Mouse (Mus musculus): Measurements from ENCODE around the gene Mbd4. TPM values are rescaled to one million over a fixed set of nuclear protein-coding genes. Genes with fewer than 3 reads are reported as not detected.

Mbd4 gene
- polyA plus RNA-seq, 1 experiment, result 1.6 TPM

DNA sequence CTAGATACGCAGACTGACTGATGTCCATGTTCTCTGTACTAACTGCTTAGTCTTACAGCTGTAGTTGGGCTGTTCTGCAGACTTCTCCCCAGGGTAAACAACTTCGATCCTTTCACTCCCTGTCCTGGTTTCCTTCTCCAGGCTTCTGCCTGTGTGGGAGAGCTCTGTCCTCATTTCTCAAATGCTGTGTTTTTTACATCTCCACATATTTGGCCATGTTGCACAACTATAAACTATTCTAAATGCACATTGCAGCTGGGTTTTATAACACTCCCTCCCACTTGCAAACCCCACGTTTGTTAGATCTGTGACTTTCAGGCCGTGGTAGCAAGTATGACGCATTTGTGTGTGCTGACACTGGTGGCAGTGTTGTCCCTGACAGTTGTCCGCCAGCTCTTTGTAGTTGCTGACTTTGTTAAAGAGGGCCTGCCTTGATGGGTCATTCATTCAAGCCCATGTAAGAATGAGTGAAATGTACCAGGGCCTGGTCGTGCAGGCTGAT, 10.2 kb upstream of the Mbd4 start:
- no peak overlapping the region for H3K4me3 ChIP-seq (ENCODE audit: insufficient read depth, low read depth, low read length)
- H3K27me3 ChIP-seq (replicated peaks; ENCODE audit: control insufficient read depth, insufficient read depth, low read length), result no peaks in the 10 kb centered on the region
- no peak for TF ChIP-seq POLR2A (IDR thresholded peaks at IDR 0.05; ENCODE audit: low read depth, low read length)
- TF ChIP-seq CTCF (conservative IDR thresholded peaks at IDR 0.05; ENCODE audit: insufficient read depth, insufficient read length, low read depth, low read length), result no peak
- H3K27ac ChIP-seq (ENCODE audit: insufficient read depth, low read depth, low read length), result no peak overlapping the region
- no peak for DNase-seq
- 66% methylated on average over 7 of the region's 7 CpGs for WGBS
- peaks cover 13% of the 10 kb centered on the region for H3K4me1 ChIP-seq (ENCODE audit: control insufficient read depth, insufficient read depth, low read length)
- peaks cover 2% of the 10 kb centered on the region; the same call in 1 of the 2 replicates for H3K36me3 ChIP-seq (ENCODE audit: control insufficient read depth, insufficient read depth, low read length)

DNA sequence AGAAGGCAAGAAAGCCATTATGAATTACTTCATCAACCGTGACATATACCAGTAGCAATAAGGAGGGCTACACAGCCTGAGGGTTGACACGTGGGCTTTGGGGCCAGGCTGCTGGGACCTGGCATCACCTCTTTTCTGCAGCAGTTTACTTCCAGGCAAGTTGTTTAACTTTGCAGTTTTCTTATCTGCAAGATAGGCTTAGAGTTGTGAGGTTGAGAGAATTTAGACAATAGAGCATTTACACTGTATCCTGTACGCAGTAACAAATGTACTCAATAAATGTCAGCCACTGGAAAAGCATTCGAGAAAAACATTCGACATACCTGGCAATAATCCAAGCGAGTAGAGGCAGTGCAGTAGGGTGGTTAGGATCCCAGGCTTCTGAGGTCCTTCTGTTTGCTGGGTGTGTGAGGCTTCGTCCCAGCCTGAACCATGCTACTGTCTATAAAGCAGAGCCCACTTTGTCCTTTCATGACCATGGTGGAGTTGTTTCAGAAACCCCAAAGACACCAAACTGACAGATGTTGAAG, 6.9 kb upstream of the Mbd4 start:
- H3K27ac ChIP-seq (ENCODE audit: insufficient read depth, low read depth, low read length), result 0 out of 2 replicates have a peak overlapping the region, but pooled peaks have one; percentile 16
- H3K4me1 ChIP-seq (ENCODE audit: control insufficient read depth, insufficient read depth, low read length), result peaks cover 35% of the 10 kb centered on the region
- H3K27me3 ChIP-seq (replicated peaks; ENCODE audit: control insufficient read depth, insufficient read depth, low read length), result no peaks in the 10 kb centered on the region
- peaks cover 2% of the 10 kb centered on the region; the same call in 1 of the 2 replicates for H3K36me3 ChIP-seq (ENCODE audit: control insufficient read depth, insufficient read depth, low read length)
- DNase-seq, result no peak
- TF ChIP-seq CTCF (conservative IDR thresholded peaks at IDR 0.05; ENCODE audit: insufficient read depth, insufficient read length, low read depth, low read length), result no peak
- no peak for TF ChIP-seq POLR2A (IDR thresholded peaks at IDR 0.05; ENCODE audit: low read depth, low read length)
- H3K4me3 ChIP-seq (ENCODE audit: insufficient read depth, low read depth, low read length), result no peak overlapping the region
- WGBS, result 49% methylated on average over 7 of the region's 7 CpGs

DNA sequence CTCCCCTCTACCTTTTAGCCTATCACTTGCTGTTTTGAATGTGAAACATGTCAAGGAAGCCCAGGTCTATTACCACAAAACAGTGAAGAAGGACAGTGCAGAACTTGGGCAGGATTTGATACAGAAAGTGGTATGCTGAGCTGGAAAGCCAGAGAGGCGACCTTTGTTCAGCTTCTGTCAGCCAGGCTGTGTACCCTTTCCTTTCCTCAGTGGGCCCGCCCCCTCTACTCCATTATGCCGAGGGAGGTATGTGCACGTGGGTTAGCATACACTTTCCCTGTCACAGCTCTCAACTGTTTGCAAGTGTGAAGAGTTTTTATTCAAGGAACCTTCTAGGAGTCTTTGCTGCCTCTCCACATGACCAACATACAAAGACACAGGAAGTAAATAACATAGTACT, 6.1 kb upstream of the Mbd4 start:
- Histone ChIP-seq H3K4me3 (ENCODE audit: insufficient read depth, low read depth, low read length) (no peak overlapping the region), H3K36me3 (ENCODE audit: control insufficient read depth, insufficient read depth, low read length) (peaks cover 2% of the 10 kb centered on the region; the same call in 1 of the 2 replicates), H3K27me3 (replicated peaks; ENCODE audit: control insufficient read depth, insufficient read depth, low read length) (no peaks in the 10 kb centered on the region), H3K4me1 (ENCODE audit: control insufficient read depth, insufficient read depth, low read length) (peaks cover 37% of the 10 kb centered on the region), H3K27ac (ENCODE audit: insufficient read depth, low read depth, low read length) (peak overlapping the region; percentile 78)
- peak; percentile 72 for DNase-seq
- no peak for TF ChIP-seq POLR2A (IDR thresholded peaks at IDR 0.05; ENCODE audit: low read depth, low read length)
- TF ChIP-seq CTCF (conservative IDR thresholded peaks at IDR 0.05; ENCODE audit: insufficient read depth, insufficient read length, low read depth, low read length), result no peak
- 31% methylated on average over 4 of the region's 4 CpGs for WGBS

DNA sequence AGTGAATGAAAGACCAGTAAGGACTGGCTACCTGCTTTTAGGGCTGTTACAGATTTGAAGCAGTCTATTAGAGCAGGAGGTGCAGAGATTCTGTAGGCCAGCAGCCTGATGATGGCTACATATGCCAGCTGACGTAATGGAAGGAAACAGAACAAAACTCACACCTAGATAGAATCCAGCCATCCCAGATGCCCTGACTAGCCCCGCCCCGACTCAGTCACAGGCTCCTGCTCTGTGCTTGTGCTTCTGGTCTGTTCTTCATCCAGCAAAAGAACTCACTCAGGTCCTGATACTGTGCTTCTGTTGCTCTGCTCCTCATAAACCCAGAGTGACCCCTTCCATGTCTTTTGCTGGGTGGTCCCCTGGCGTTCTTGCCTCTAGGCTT, 3.2 kb upstream of the Mbd4 start:
- no peak for TF ChIP-seq POLR2A (IDR thresholded peaks at IDR 0.05; ENCODE audit: low read depth, low read length)
- no peak for TF ChIP-seq CTCF (conservative IDR thresholded peaks at IDR 0.05; ENCODE audit: insufficient read depth, insufficient read length, low read depth, low read length)
- H3K4me1 ChIP-seq (ENCODE audit: control insufficient read depth, insufficient read depth, low read length), result peaks cover 35% of the 10 kb centered on the region
- no peaks in the 10 kb centered on the region for H3K27me3 ChIP-seq (replicated peaks; ENCODE audit: control insufficient read depth, insufficient read depth, low read length)
- peak; percentile 58 for DNase-seq
- 52% methylated on average over 4 of the region's 4 CpGs for WGBS
- H3K4me3 ChIP-seq (ENCODE audit: insufficient read depth, low read depth, low read length), result no peak overlapping the region
- no peaks in the 10 kb centered on the region for H3K36me3 ChIP-seq (ENCODE audit: control insufficient read depth, insufficient read depth, low read length)
- H3K27ac ChIP-seq (ENCODE audit: insufficient read depth, low read depth, low read length), result peak overlapping the region; percentile 98

DNA sequence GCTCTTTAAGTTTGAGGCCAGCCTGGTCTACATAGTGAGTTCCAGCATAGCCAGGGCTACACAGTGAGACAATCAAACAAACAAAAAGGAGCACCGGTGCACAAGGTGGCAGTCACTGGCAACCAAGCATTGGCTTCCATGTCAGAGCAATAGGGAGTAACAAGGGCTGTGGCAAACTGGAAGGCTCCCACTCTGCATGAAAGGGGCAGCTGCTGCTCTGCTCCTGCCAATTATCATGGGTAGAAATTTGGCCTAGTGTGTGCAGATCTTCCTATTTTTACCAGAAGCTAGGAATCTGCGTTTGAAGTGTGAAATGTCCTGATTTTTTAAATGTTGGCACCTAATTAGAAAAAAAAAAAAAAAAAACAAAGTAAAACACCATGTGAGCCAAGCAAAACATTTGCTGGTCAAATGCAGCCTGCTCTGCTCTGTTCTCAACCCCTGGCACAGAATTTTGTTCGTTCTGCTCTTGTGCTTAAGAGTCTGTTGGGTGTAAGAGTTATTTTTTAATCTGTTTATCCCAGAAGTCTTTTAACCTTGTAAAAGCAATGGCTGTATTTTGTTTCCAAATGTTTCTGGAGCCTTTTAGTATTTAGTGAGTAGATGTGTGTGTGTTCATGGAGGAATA, 2.7 kb upstream of the Mbd4 start:
- no peak overlapping the region for H3K4me3 ChIP-seq (ENCODE audit: insufficient read depth, low read depth, low read length)
- H3K27ac ChIP-seq (ENCODE audit: insufficient read depth, low read depth, low read length), result peak overlapping the region; percentile 98
- TF ChIP-seq POLR2A (IDR thresholded peaks at IDR 0.05; ENCODE audit: low read depth, low read length) (no peak), CTCF (conservative IDR thresholded peaks at IDR 0.05; ENCODE audit: insufficient read depth, insufficient read length, low read depth, low read length) (no peak)
- peaks cover 35% of the 10 kb centered on the region for H3K4me1 ChIP-seq (ENCODE audit: control insufficient read depth, insufficient read depth, low read length)
- H3K27me3 ChIP-seq (replicated peaks; ENCODE audit: control insufficient read depth, insufficient read depth, low read length), result no peaks in the 10 kb centered on the region
- no peaks in the 10 kb centered on the region for H3K36me3 ChIP-seq (ENCODE audit: control insufficient read depth, insufficient read depth, low read length)
- 35% methylated on average over 3 of the region's 3 CpGs for WGBS
- peak; percentile 80 for DNase-seq

DNA sequence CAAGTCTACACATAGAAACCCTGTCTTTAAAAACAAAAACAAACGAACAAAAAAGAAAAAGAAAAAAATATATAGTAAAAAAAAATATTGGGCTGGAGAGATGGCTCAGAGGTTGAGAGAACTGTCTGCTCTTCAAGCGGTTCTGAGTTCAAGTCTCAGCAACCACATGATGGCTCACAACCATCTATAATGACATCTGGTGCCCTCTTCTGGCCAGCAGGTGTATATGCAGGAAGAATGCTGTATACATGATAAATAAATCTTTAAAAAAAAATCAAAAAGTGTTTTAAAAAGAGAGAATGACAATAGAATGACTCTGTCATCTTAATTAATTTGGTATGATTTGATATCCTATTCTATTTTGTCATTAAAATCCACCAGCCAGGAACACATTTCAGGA, 1.3 kb upstream of the Mbd4 start:
- no peak for DNase-seq
- WGBS, result 76% methylated on average over 2 of the region's 2 CpGs
- peaks cover 34% of the 10 kb centered on the region for H3K4me1 ChIP-seq (ENCODE audit: control insufficient read depth, insufficient read depth, low read length)
- H3K27me3 ChIP-seq (replicated peaks; ENCODE audit: control insufficient read depth, insufficient read depth, low read length), result no peaks in the 10 kb centered on the region
- no peaks in the 10 kb centered on the region for H3K36me3 ChIP-seq (ENCODE audit: control insufficient read depth, insufficient read depth, low read length)
- H3K27ac ChIP-seq (ENCODE audit: insufficient read depth, low read depth, low read length), result no peak overlapping the region
- H3K4me3 ChIP-seq (ENCODE audit: insufficient read depth, low read depth, low read length), result no peak overlapping the region
- TF ChIP-seq CTCF (conservative IDR thresholded peaks at IDR 0.05; ENCODE audit: insufficient read depth, insufficient read length, low read depth, low read length) (peak; percentile 34; the same call in 1 of the 2 replicates), POLR2A (IDR thresholded peaks at IDR 0.05; ENCODE audit: low read depth, low read length) (no peak)

DNA sequence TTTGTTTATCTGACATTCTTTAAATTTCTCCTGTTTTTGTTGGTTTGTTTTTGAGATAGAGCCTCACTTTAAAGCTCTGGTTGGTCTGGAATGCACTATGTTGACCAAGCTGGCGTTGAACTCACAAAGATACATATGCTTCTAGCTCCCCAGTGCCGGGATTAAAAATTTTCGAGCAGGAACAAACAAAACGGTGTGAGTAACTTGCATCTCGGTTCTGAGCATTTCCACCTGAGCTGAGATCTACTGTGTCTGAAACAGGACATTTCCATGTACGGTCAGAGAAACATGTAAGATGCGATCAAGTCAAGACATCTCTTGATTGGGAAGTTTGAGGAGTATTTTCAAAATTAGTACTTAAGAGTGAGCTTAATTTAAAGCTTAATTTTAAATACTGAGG, 814 bp upstream of the Mbd4 start:
- Histone ChIP-seq H3K4me3 (ENCODE audit: insufficient read depth, low read depth, low read length) (peak overlapping the region; percentile 74), H3K36me3 (ENCODE audit: control insufficient read depth, insufficient read depth, low read length) (no peaks in the 10 kb centered on the region), H3K27me3 (replicated peaks; ENCODE audit: control insufficient read depth, insufficient read depth, low read length) (no peaks in the 10 kb centered on the region), H3K4me1 (ENCODE audit: control insufficient read depth, insufficient read depth, low read length) (peaks cover 29% of the 10 kb centered on the region), H3K27ac (ENCODE audit: insufficient read depth, low read depth, low read length) (peak overlapping the region; percentile 57)
- WGBS, result 43% methylated on average over 7 of the region's 7 CpGs
- TF ChIP-seq CTCF (conservative IDR thresholded peaks at IDR 0.05; ENCODE audit: insufficient read depth, insufficient read length, low read depth, low read length), result no peak
- TF ChIP-seq POLR2A (IDR thresholded peaks at IDR 0.05; ENCODE audit: low read depth, low read length), result no peak
- DNase-seq, result no peak

Measured in kidney, adult 2 months (tissue).